Mouse (Mus musculus): ENCODE measurements at regions not wholly inside any gene's neighbourhood (a gene's known extent, or its start where the extent isn't known, plus 50 kb on each side); places are given as distances from the start of the nearest gene placed in this dataset.

DNA sequence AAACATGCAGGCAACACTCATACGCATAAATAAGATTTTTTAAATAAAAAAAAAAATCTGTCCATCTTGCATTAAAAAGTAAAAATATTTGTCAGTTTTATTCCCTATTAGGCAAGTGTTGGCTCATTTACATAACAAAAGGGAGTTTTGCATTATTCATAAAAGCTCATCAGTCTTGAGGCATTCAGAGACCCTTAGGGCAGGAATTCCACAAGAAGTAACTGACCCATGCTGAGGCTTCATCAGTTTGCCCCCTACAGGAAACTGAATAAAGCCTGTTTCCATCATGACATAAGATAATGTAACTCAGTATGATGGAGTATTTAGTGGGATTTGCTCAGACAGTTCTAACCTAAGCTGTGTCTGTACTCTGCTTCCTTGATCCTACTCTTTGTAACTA is 81.2 kb upstream of the Mms22l start:
- no peak for DNase-seq (ENCODE audit: low spot score in 2 of 2)

DNA sequence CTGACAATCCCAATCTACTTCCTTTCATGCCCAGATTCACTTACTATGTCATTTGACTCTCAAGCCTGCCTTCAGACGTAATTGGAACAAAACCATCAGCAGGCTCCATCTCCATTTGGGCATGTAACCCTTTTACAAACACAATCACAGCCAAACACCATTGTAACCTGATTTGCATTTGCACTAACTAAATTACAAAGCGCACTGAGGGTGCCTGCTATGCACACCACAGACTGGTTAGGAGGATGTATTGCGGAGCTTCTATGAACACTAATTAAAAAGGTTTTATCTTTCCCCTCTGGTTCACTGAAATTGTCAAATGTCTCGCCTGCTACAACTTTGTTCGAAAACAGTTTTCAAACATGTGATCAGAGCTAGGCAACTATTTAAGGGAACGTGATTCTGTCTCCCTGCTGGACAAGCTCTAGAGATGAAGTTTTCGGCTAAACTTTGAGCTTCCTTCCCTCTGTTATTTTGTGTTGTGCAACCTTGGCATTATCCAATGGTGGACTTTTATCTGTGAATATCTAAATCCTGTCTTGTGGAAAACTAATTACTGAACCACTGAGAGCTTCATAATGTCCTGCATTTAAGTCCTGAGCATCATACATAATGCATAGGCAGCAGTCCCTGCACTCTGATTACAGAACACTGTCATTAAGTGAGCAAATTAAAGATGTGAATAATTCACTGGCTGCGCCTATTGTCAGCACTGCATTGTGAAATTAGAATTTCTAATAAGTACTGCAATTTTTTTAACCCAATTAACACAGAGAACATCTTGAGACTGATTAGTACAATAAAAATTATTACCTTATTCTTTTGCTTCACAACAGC is 66.9 kb upstream of the Mms22l start:
- DNase-seq (ENCODE audit: low spot score in 2 of 2) = peak in 1 of 2 experiments; percentile 8

DNA sequence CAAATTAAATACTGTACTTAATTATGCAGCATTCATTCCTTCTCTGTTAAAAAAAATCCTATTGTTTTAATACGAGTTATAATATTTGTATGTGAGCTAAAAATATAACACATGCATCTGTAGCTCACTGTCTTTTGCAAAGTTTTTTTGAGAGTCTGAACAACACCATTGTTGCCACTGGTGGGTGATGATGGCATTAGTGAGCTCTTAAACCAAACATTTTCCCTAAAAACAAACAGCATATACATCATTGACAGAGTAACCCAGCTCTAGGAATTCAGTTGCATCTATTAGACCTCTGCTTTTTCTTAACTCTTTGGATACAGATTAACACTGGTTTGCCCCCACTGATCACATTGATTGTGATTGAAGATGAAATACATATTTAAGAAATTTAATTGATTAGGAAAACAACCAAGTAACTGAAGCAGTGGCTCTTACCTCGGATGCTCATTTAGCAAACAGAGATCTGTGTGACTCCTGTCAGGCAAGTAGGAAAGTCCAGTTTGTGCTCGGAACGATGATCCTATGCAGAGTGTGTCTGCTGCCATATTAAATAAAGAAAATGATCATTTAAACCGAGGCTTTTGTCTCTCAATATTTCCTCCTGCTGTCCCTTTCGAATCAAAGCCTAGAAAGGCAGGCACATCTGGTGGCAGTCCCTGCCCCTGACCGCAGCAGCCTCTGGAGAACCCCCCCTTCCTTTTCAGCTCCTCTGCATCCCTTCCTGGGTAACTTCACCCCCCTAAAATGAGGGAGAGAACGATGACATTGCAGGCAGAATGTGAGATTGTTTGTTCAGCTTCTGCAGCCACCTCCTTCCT is 66.1 kb upstream of the Mms22l start:
- no peak for DNase-seq (ENCODE audit: low spot score in 2 of 2)

DNA sequence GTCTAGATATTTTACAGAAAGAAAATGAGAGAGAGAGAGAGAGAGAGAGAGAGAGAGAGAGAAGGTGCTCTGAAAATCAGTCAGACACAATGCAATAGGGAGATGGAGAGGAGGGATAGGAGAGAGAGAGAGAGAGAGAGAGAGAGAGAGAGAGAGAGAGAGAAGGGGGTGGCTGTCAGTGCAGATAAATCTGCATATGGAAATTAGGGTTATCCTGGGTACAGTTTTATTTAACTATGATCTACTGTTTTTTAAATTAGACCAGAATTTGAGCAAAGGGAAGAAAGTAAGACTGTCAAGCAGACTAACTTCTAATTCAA is 65.5 kb upstream of the Mms22l start:
- DNase-seq (ENCODE audit: low spot score in 2 of 2) = no peak

DNA sequence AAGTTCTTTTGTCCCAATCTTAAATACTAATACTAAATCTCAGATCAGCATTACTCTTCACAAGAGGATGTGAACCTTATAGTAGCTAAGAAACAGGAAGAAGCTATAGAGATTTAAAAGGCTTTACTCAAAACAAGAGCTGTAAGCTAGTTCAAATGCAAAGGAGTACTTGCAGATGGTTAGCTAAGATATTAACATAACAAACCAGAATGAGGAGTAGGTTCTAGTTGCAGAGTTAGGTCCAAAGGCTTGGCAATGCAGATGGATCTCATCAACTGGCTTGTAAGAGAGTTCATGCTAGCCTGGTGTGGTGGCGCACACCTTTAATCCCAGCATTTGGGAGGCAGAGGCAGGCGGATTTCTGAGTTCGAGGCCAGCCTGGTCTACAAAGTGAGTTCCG is 59.0 kb upstream of the Mms22l start:
- no peak for DNase-seq (ENCODE audit: low spot score in 2 of 2)

Measured in layer of hippocampus, postnatal 14 days (tissue).